Mouse (Mus musculus) limb, embryonic 10.5 days (tissue): ENCODE results near the gene Styx. TPM values are rescaled to one million over a fixed set of nuclear protein-coding genes. Genes with fewer than 3 reads are reported as not detected.

ENCODE experiments used
- DNase-seq: peaks from one replicate; pipeline ENCODE4 v3.0.0-alpha.2; 2017; ENCODE audit warnings: low spot score
- H3K27ac ChIP-seq: fragments of 300-500 bp; sonication (generic); 2 replicates; pipeline ENCODE4 v1.5.1; 2016; ENCODE audit warnings: mild to moderate bottlenecking
- H3K27me3 ChIP-seq: fragments of 300-500 bp; sonication (generic); 2 replicates; pipeline ENCODE4 v1.6.1; 2016; ENCODE audit warnings: low read depth, mild to moderate bottlenecking; ENCODE audit not compliant: poor library complexity, severe bottlenecking
- H3K36me3 ChIP-seq: fragments of 300-500 bp; sonication (generic); 2 replicates; pipeline ENCODE4 v1.6.1; 2016; ENCODE audit warnings: mild to moderate bottlenecking, moderate library complexity
- H3K4me1 ChIP-seq: fragments of 300-500 bp; sonication (generic); 2 replicates; pipeline ENCODE4 v1.6.1; 2016
- H3K4me3 ChIP-seq: fragments of 300-500 bp; sonication (generic); 2 replicates; pipeline ENCODE4 v1.5.1; 2016; ENCODE audit warnings: mild to moderate bottlenecking, moderate library complexity
- H3K9me3 ChIP-seq: fragments of 300-500 bp; sonication (generic); replicated peaks from 2 replicates; pipeline ENCODE4 v1.6.1; 2016; ENCODE audit warnings: mild to moderate bottlenecking
- WGBS: fragments of 180-500 bp; shearing (Covaris S2); methylation state at CpG from one replicate; pipeline ENCODE4 v1.1.7; 2016; 5-methylcytosine and 5-hydroxymethylcytosine counted together
- polyA plus RNA-seq: library from polyadenylated mRNA; unstranded; fragments of >200 nt; fragmentation: Nextera tagmentation; extraction: Ambion mirVana; gene quantifications from 2 replicates; pipeline ENCODE4 v1.2.1, GENCODE M21; 2016

Gene Styx
- 38.7 and 46.9 TPM in 2 replicates for polyA plus RNA-seq

- DNase-seq: peak; percentile 97
- under 1% methylated on average over 69 of the region's 93 CpGs for WGBS
These were observed at the start of gene Styx for GRCm38 (mm10) chr14:45350931-45351859. Gene Styx (plus strand): TSS chr14:45351093.

GRCm38 (mm10) chr14:45303939-45304338 lies 47.0 kb upstream of the Styx start:
- Histone ChIP-seq H3K27ac (no peak overlapping the region), H3K4me3 (no peak overlapping the region), H3K4me1 (no peaks in the 10 kb centered on the region), H3K36me3 (peaks cover 25% of the 10 kb centered on the region), H3K9me3 (no peaks in the 10 kb centered on the region), H3K27me3 (no peaks in the 10 kb centered on the region)
- WGBS: 80% methylated on average over 4 of the region's 4 CpGs
- no peak for DNase-seq

More at GRCm38 (mm10) chr14:45350931-45351859, at the start of gene Styx:
- Histone ChIP-seq H3K27ac (peak within 1 kb of the TSS; percentile 89), H3K9me3 (no peaks in the 10 kb centered on the region), H3K4me1 (peaks cover 13% of the 10 kb centered on the region), H3K36me3 (peaks cover 48% of the 10 kb centered on the region), H3K4me3 (peak within 1 kb of the TSS; percentile 87), H3K27me3 (no peaks in the 10 kb centered on the region)

- Histone ChIP-seq H3K9me3 (no peaks in the 10 kb centered on the region), H3K27ac (no peak overlapping the region), H3K4me1 (no peaks in the 10 kb centered on the region), H3K36me3 (peaks cover 20% of the 10 kb centered on the region), H3K4me3 (no peak overlapping the region), H3K27me3 (no peaks in the 10 kb centered on the region)
- 71% methylated on average over 4 of the region's 4 CpGs for WGBS
- DNase-seq: no peak
These were observed 46.5 kb upstream of the Styx start for GRCm38 (mm10) chr14:45304389-45304788.

- H3K36me3 ChIP-seq: 0 out of 2 replicates have a peak, but pooled peaks cover 6% of the 10 kb centered on the region
- no peak overlapping the region for H3K27ac ChIP-seq
- WGBS: 93% methylated on average over 5 of the region's 5 CpGs
- H3K27me3 ChIP-seq: no peaks in the 10 kb centered on the region
- H3K4me3 ChIP-seq: no peak overlapping the region
- H3K9me3 ChIP-seq: no peaks in the 10 kb centered on the region
- no peaks in the 10 kb centered on the region for H3K4me1 ChIP-seq
- DNase-seq: no peak
These were observed 45.0 kb upstream of the Styx start for GRCm38 (mm10) chr14:45305852-45306251.

- Histone ChIP-seq H3K36me3 (no peaks in the 10 kb centered on the region), H3K27ac (no peak overlapping the region), H3K4me3 (no peak overlapping the region), H3K9me3 (no peaks in the 10 kb centered on the region), H3K27me3 (no peaks in the 10 kb centered on the region), H3K4me1 (no peaks in the 10 kb centered on the region)
- DNase-seq: no peak
- WGBS: 94% methylated on average over 8 of the region's 8 CpGs
These were observed 43.1 kb upstream of the Styx start for GRCm38 (mm10) chr14:45307630-45308328.

GRCm38 (mm10) chr14:45309646-45310045 lies 41.2 kb upstream of the Styx start:
- Histone ChIP-seq H3K27me3 (no peaks in the 10 kb centered on the region), H3K4me1 (no peaks in the 10 kb centered on the region), H3K36me3 (no peaks in the 10 kb centered on the region), H3K27ac (no peak overlapping the region), H3K4me3 (no peak overlapping the region), H3K9me3 (no peaks in the 10 kb centered on the region)
- no peak for DNase-seq
- WGBS: 96% methylated on average over 13 of the region's 13 CpGs

- H3K36me3 ChIP-seq: no peaks in the 10 kb centered on the region
- no peak overlapping the region for H3K4me3 ChIP-seq
- no peaks in the 10 kb centered on the region for H3K4me1 ChIP-seq
- H3K27me3 ChIP-seq: no peaks in the 10 kb centered on the region
- WGBS: 91% methylated on average over 14 of the region's 14 CpGs
- no peak for DNase-seq
- no peak overlapping the region for H3K27ac ChIP-seq
- H3K9me3 ChIP-seq: no peaks in the 10 kb centered on the region
These were observed 40.8 kb upstream of the Styx start for GRCm38 (mm10) chr14:45310101-45310500.

- no peaks in the 10 kb centered on the region for H3K27me3 ChIP-seq
- DNase-seq: no peak
- 0 out of 2 replicates have a peak, but pooled peaks cover 7% of the 10 kb centered on the region for H3K4me1 ChIP-seq
- no peak overlapping the region for H3K27ac ChIP-seq
- no peaks in the 10 kb centered on the region for H3K36me3 ChIP-seq
- H3K9me3 ChIP-seq: no peaks in the 10 kb centered on the region
- WGBS: 83% methylated on average over 5 of the region's 5 CpGs
- peak overlapping the region; percentile 93 for H3K4me3 ChIP-seq
These were observed 34.0 kb upstream of the Styx start for GRCm38 (mm10) chr14:45316927-45317326.

GRCm38 (mm10) chr14:45317921-45318411 lies 32.9 kb upstream of the Styx start:
- no peak for DNase-seq
- H3K27ac ChIP-seq: peak overlapping the region; percentile 98
- under 1% methylated on average over 37 of the region's 38 CpGs for WGBS
- H3K9me3 ChIP-seq: no peaks in the 10 kb centered on the region
- no peaks in the 10 kb centered on the region for H3K27me3 ChIP-seq
- no peaks in the 10 kb centered on the region for H3K36me3 ChIP-seq
- H3K4me1 ChIP-seq: 0 out of 2 replicates have a peak, but pooled peaks cover 7% of the 10 kb centered on the region
- H3K4me3 ChIP-seq: peak overlapping the region; percentile 93

GRCm38 (mm10) chr14:45318426-45319236 lies 32.3 kb upstream of the Styx start, which contains the start of gene Ero1l:
Gene Ero1l (minus strand): TSS chr14:45318771.
- H3K9me3 ChIP-seq: no peaks in the 10 kb centered on the region
- peak within 1 kb of the TSS; percentile 93 for H3K4me3 ChIP-seq
- H3K27ac ChIP-seq: peak within 1 kb of the TSS; percentile 98
- DNase-seq: peak; percentile 85
- 0 out of 2 replicates have a peak, but pooled peaks cover 7% of the 10 kb centered on the region for H3K4me1 ChIP-seq
- H3K27me3 ChIP-seq: no peaks in the 10 kb centered on the region
- WGBS: 1% methylated on average over 73 of the region's 74 CpGs
- no peaks in the 10 kb centered on the region for H3K36me3 ChIP-seq

- Histone ChIP-seq H3K4me3 (peak overlapping the region; percentile 93), H3K36me3 (no peaks in the 10 kb centered on the region), H3K9me3 (no peaks in the 10 kb centered on the region), H3K27me3 (no peaks in the 10 kb centered on the region), H3K27ac (no peak overlapping the region), H3K4me1 (0 out of 2 replicates have a peak, but pooled peaks cover 7% of the 10 kb centered on the region)
- DNase-seq: no peak
- 73% methylated on average over 3 of the region's 3 CpGs for WGBS
These were observed 31.7 kb upstream of the Styx start for GRCm38 (mm10) chr14:45319237-45319610.

GRCm38 (mm10) chr14:45320111-45320510 lies 30.8 kb upstream of the Styx start:
- Histone ChIP-seq H3K27me3 (no peaks in the 10 kb centered on the region), H3K9me3 (no peaks in the 10 kb centered on the region)
- WGBS: 89% methylated on average over 4 of the region's 4 CpGs

More at GRCm38 (mm10) chr14:45320111-45320510, 30.8 kb upstream of the Styx start:
- no peak for DNase-seq
- Histone ChIP-seq H3K36me3 (no peaks in the 10 kb centered on the region), H3K27ac (no peak overlapping the region), H3K4me3 (no peak overlapping the region), H3K4me1 (0 out of 2 replicates have a peak, but pooled peaks cover 7% of the 10 kb centered on the region)
